Mouse (Mus musculus): Measurements from ENCODE around the gene Mylip. TPM values are rescaled to one million over a fixed set of nuclear protein-coding genes. Genes with fewer than 3 reads are reported as not detected.
A peak's percentile ranks its signal among the peaks of the same experiment; 100 is the strongest.

Mylip gene
- 6.3 and 6.9 TPM in 2 replicates for polyA plus RNA-seq (2016; fragmentation: Nextera tagmentation; extraction: Ambion mirVana)

DNA sequence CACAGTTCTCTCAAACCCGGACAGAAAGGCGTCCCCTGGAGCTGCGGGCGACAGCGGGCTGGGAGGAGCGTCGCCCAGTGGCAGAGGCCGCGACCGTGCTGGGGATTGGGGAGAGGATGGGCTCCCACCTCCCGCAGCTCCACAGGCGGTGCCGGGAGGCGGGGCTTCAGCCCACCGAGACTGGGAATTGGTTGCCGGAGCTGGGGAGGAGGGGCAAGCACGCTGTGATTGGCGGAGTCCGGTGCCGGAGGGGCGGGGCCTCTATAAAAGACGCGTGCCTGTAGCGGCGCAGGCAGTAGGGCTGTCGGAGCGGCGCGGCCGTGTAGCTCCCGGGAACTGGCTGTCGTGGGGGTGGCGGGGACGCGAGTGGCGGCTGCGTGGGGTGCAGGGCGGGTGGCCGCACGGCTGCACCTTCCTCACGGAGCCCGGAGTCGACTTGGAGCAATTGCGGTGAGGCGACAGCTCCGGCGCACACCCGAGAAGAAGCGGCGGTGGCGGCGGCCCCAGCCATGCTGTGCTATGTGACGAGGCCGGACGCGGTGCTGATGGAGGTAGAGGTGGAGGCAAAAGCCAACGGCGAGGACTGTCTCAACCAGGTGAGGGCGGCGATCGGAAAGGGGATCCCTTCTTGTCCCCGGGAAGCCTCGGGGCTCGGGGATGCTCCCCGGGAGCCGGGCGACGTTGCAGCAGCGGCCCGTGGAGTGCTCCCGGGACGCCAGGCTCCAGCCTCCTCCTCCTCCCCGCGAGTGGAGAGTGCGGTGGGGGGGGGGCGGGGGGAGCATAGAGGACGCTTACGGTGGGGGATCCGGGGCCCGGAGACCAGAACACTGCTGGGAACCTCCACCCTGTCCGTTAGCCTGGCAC is at the start of gene Mylip:
TSS of gene Mylip (plus strand) at position 295 of the 864 bp plus-strand sequence.
- WGBS = under 1% methylated on average over 76 of the region's 81 CpGs
- ATAC-seq (ENCODE audit: insufficient number of reproducible peaks, low FRiP score) = peak; percentile 97
- Histone ChIP-seq H3K27ac (ENCODE audit: poor library complexity, severe bottlenecking) (peak within 1 kb of the TSS; percentile 53), H3K27me3 (replicated peaks) (no peaks in the 10 kb centered on the region), H3K4me1 (replicated peaks) (peaks cover 42% of the 10 kb centered on the region), H3K4me3 (peak within 1 kb of the TSS; percentile 86), H3K9me3 (replicated peaks) (no peaks in the 10 kb centered on the region), H3K36me3 (no peaks in the 10 kb centered on the region), H3K4me2 (peak within 1 kb of the TSS; percentile 100), H3K9ac (peak within 1 kb of the TSS; percentile 81)

DNA sequence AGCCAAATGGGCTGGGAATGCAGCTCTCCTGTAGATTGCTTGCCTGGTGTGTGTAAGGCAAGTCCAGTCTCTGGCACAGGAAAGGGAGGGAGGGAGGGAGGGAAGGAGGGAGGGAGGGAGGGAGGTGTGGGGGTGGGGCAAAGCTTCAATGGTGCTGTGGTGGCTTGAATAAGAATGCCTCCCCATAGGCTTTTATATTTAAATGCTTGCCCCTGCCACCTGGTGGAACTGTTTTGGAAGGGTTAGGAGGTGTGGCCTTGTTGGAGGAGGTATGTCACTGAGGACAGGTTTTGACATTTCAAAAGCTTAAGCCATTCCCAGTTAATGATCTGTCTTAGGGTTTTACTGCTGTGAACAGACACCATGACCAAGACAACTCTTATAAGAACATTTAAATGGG is 47.6 kb upstream of the Mylip start:
- no peaks in the 10 kb centered on the region for H3K36me3 ChIP-seq
- no peaks in the 10 kb centered on the region for H3K4me1 ChIP-seq (replicated peaks)
- no peak overlapping the region for H3K4me2 ChIP-seq
- H3K27me3 ChIP-seq (replicated peaks) = no peaks in the 10 kb centered on the region
- ATAC-seq (ENCODE audit: insufficient number of reproducible peaks, low FRiP score) = no peak
- 0 out of 2 replicates have a peak, but pooled peaks cover 8% of the 10 kb centered on the region for H3K9me3 ChIP-seq (replicated peaks)
- H3K9ac ChIP-seq = no peak overlapping the region
- no peak overlapping the region for H3K4me3 ChIP-seq
- H3K27ac ChIP-seq (ENCODE audit: poor library complexity, severe bottlenecking) = no peak overlapping the region

DNA sequence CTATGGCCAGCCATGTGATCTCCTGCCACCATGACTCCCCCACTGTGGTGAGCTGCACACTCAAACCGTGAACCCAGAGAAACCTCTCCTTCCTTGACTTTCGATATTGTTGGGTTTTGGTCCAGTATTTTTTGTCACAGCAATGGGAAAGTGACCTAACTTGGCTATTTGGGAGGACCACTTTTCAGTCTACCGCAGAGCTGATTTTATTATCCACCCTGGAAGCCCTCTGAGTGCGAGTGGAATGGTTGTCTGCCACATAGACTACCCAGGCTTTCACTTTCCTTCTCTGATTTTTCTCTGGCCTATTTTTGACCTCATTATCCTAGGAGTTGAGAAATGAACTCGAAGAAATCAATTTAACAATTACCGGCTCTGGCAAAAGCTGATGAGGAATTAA is 46.0 kb upstream of the Mylip start:
- H3K27me3 ChIP-seq (replicated peaks) = no peaks in the 10 kb centered on the region
- 88% methylated on average over 6 of the region's 6 CpGs for WGBS

DNA sequence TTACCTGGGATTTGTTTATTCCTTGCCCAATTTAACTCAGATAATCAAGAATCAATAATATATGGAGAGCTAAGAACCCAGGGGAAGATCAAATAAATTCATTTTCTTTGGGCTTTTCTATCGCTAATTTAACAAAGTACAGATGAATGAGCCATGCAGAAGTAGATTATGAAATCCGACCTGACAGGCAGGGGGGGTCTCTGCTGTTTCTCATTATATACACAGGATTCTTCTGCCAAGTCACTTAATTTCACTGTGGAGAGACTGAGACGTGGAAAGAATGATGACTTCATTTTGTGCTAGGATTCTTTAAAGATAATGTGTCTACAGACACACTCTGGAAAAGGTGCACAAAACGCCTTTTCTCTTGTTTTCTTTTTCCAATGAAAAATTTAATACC is 45.6 kb upstream of the Mylip start:
- H3K4me1 ChIP-seq (replicated peaks) = no peaks in the 10 kb centered on the region
- H3K9me3 ChIP-seq (replicated peaks) = 0 out of 2 replicates have a peak, but pooled peaks cover 8% of the 10 kb centered on the region
- no peak overlapping the region for H3K9ac ChIP-seq
- H3K4me3 ChIP-seq = no peak overlapping the region
- no peak overlapping the region for H3K4me2 ChIP-seq
- H3K27me3 ChIP-seq (replicated peaks) = no peaks in the 10 kb centered on the region
- H3K36me3 ChIP-seq = no peaks in the 10 kb centered on the region
- no peak overlapping the region for H3K27ac ChIP-seq (ENCODE audit: poor library complexity, severe bottlenecking)
- 58% methylated on average over 4 of the region's 4 CpGs for WGBS
- no peak for ATAC-seq (ENCODE audit: insufficient number of reproducible peaks, low FRiP score)

More for the DNA sequence above, 46.0 kb upstream of the Mylip start:
- H3K9ac ChIP-seq = no peak overlapping the region
- H3K9me3 ChIP-seq (replicated peaks) = 0 out of 2 replicates have a peak, but pooled peaks cover 8% of the 10 kb centered on the region
- no peak overlapping the region for H3K4me2 ChIP-seq
- H3K36me3 ChIP-seq = no peaks in the 10 kb centered on the region
- no peak overlapping the region for H3K27ac ChIP-seq (ENCODE audit: poor library complexity, severe bottlenecking)
- no peak overlapping the region for H3K4me3 ChIP-seq
- no peak for ATAC-seq (ENCODE audit: insufficient number of reproducible peaks, low FRiP score)
- H3K4me1 ChIP-seq (replicated peaks) = no peaks in the 10 kb centered on the region

DNA sequence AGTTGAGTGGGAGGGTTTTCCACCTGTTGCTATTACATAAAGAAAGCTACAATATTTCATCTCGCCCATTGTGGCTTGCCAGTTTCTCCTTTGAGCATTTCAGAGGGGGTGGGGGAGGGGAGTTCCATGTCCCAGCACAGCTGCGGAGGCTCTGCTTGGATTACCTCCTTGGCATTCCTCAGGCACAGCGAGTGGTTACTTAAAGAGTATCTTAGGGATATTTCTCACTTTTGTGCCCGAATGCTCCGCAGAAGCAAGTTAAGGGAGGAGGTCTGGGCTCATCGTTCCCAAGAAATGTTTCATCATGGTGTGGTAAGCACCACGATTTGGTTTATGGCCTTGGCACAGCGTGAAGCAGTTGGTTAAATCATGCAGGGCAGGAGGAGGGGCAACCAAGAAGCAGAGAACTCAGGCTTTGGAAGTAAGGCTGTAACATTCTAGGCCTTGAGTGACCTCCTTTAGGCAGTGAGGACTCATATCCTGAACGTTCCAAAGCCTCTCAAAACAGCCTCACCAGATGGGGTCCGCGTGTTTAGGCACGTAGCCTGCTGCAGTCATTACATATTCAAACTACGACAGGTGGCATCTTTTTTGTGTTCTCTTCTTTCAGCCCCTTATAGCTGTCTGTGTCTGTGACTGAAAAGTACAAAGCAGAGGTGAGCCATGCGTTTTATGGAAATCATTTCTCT is 43.9 kb upstream of the Mylip start:
- WGBS = 38% methylated on average over 14 of the region's 14 CpGs
- Histone ChIP-seq H3K27me3 (replicated peaks) (no peaks in the 10 kb centered on the region), H3K4me2 (0 out of 2 replicates have a peak overlapping the region, but pooled peaks have one; percentile 10), H3K4me3 (no peak overlapping the region), H3K4me1 (replicated peaks) (no peaks in the 10 kb centered on the region), H3K27ac (ENCODE audit: poor library complexity, severe bottlenecking) (no peak overlapping the region), H3K9ac (no peak overlapping the region), H3K9me3 (replicated peaks) (0 out of 2 replicates have a peak, but pooled peaks cover 8% of the 10 kb centered on the region), H3K36me3 (no peaks in the 10 kb centered on the region)
- no peak for ATAC-seq (ENCODE audit: insufficient number of reproducible peaks, low FRiP score)

DNA sequence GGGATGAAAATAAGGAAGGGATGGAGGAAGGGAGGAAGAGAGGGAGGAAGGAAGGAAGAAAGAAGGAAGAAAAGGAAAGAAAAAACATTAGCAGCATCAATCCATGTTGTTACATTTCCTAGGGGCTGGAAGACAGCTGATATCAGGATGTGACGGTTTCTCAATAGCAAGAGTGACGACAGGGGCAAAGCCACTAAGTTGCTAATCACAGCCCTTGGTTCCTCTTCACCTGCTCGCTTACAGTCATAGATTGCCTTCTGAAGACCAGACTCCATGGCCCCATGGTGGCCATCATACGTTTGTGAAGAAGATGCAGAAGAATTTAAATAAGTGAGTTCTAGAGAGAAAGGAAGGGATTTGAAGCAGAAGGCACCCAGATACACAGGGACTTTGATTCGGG is 38.1 kb upstream of the Mylip start:
- ATAC-seq (ENCODE audit: insufficient number of reproducible peaks, low FRiP score) = no peak
- Histone ChIP-seq H3K9me3 (replicated peaks) (no peaks in the 10 kb centered on the region), H3K27ac (ENCODE audit: poor library complexity, severe bottlenecking) (no peak overlapping the region), H3K27me3 (replicated peaks) (no peaks in the 10 kb centered on the region), H3K4me2 (no peak overlapping the region), H3K4me1 (replicated peaks) (no peaks in the 10 kb centered on the region), H3K4me3 (no peak overlapping the region), H3K36me3 (no peaks in the 10 kb centered on the region), H3K9ac (no peak overlapping the region)
- WGBS = 57% methylated on average over 5 of the region's 5 CpGs

DNA sequence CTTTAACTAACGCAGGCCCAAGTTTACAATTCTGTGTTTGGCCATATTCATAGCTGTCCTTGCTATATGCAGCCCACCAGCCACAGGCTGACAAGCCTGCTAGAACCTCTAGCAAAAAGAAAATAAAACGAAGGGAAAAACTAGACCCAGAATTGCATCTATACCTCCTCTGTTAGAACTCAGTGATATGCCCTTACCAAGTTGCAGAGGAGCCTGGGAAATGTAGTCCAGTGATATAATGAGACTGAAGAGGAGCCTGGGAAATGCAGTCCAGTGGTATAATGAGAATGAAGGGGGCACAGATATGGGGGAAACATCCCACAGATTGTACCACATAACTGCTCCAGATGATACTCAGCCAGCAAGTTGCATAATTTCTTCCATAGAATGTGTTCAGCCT is 34.7 kb upstream of the Mylip start:
- H3K4me2 ChIP-seq = no peak overlapping the region
- no peaks in the 10 kb centered on the region for H3K9me3 ChIP-seq (replicated peaks)
- H3K27ac ChIP-seq (ENCODE audit: poor library complexity, severe bottlenecking) = no peak overlapping the region
- H3K27me3 ChIP-seq (replicated peaks) = no peaks in the 10 kb centered on the region
- no peak overlapping the region for H3K4me3 ChIP-seq
- H3K4me1 ChIP-seq (replicated peaks) = peaks cover 6% of the 10 kb centered on the region; the same call in 1 of the 2 replicates
- H3K36me3 ChIP-seq = no peaks in the 10 kb centered on the region
- H3K9ac ChIP-seq = no peak overlapping the region
- ATAC-seq (ENCODE audit: insufficient number of reproducible peaks, low FRiP score) = no peak
- WGBS = 74% methylated on average over 2 of the region's 2 CpGs

DNA sequence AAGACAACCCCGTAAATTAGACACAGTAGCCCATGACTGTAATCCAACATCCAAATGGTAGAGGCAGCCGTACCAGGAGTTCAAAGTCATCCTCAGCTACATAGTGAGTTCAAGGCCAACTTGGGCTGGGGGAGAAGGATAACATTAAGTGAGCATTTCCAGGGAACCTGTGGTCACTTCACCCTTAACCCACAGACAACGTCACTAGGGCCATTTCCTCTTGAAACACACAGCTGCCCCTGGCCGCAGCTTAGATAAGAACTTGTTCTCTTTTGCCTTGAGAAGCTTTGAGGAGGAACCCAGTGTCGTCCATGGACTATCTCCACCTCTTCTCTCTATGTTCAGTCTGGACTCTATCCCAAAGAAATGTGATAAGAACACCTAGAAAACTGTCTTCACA is 31.3 kb upstream of the Mylip start:
- H3K4me2 ChIP-seq = no peak overlapping the region
- H3K4me3 ChIP-seq = no peak overlapping the region
- WGBS = 61% methylated on average over 5 of the region's 5 CpGs
- peaks cover 6% of the 10 kb centered on the region; the same call in 1 of the 2 replicates for H3K4me1 ChIP-seq (replicated peaks)
- no peaks in the 10 kb centered on the region for H3K27me3 ChIP-seq (replicated peaks)
- H3K9ac ChIP-seq = no peak overlapping the region
- no peak overlapping the region for H3K27ac ChIP-seq (ENCODE audit: poor library complexity, severe bottlenecking)
- ATAC-seq (ENCODE audit: insufficient number of reproducible peaks, low FRiP score) = no peak
- no peaks in the 10 kb centered on the region for H3K36me3 ChIP-seq
- H3K9me3 ChIP-seq (replicated peaks) = no peaks in the 10 kb centered on the region

DNA sequence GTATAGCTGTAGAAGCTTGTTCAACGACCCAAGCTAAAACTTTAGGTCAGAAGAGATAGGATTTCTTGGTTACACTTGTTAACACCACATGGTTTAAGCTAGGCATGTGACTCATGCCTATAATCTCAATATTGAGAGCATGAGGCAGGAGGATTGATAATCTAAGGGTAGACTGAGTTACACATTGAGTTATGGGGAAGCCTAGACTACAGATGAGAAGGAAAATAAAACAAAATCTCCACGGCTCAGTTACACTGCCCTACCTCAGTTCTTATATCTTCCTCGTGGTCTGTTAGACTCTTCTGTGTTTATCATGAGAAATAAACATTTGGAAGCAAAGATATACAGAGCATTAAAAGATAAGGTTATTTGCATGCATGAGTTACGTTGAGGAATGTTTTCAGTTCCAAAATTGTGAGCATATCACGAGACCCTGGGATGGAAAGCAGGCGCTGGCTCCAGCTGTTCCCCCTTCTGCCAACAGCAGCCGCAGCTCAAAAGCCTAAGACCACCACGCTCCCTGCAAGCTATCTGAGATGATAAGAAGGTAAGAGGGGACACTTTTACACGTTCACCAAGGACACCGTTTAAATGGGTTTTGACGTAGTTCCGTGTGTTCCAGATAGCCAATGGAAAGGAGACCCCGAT is 30.7 kb upstream of the Mylip start:
- 28% methylated on average over 13 of the region's 13 CpGs for WGBS
- no peaks in the 10 kb centered on the region for H3K36me3 ChIP-seq
- H3K4me3 ChIP-seq = no peak overlapping the region
- H3K27me3 ChIP-seq (replicated peaks) = no peaks in the 10 kb centered on the region
- H3K4me2 ChIP-seq = no peak overlapping the region
- peaks cover 6% of the 10 kb centered on the region; the same call in 1 of the 2 replicates for H3K4me1 ChIP-seq (replicated peaks)
- no peaks in the 10 kb centered on the region for H3K9me3 ChIP-seq (replicated peaks)
- no peak for ATAC-seq (ENCODE audit: insufficient number of reproducible peaks, low FRiP score)
- H3K27ac ChIP-seq (ENCODE audit: poor library complexity, severe bottlenecking) = no peak overlapping the region
- no peak overlapping the region for H3K9ac ChIP-seq

DNA sequence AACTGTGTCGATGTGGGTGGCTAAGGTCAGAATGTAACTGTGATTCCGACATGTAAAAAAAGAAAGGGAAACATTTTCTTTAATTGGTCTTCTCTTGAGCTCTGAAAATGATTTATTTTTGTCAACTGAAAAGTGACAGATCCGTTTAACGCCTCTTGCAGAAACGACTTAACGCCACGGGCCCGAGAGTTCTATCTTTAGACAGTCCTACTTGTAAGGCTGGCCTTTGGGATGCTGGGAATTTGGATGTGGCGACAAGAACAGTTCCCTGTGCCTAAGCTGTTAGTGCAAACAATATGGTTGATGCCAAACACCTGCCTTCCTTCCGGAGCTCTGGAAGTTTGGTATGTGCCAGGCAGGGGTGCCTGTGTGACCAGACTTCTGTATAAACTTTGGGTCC is 23.8 kb upstream of the Mylip start:
- WGBS = 78% methylated on average over 10 of the region's 10 CpGs
- ATAC-seq (ENCODE audit: insufficient number of reproducible peaks, low FRiP score) = no peak

DNA sequence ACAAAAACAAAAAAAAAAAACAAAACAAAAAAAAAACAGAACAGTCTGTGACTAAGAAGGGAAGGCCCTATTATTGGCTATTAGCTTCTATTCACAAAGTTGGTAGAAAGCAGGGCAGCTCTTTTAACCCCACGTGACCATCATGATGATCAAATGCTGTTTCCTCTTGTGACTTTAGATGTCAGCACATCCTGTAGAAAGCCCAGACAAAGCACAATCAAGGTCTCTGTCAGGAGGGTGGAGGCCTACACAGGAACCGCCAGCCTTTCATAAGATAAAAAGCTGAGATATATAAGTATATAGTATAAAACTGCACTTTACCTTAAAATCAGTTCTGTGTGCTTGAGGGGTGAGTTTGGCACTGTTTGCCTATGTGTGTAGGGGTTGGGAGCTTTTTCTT is 17.9 kb upstream of the Mylip start:
- Histone ChIP-seq H3K27me3 (replicated peaks) (peaks cover 6% of the 10 kb centered on the region), H3K4me2 (no peak overlapping the region), H3K9ac (no peak overlapping the region), H3K9me3 (replicated peaks) (0 out of 2 replicates have a peak, but pooled peaks cover 4% of the 10 kb centered on the region), H3K4me3 (no peak overlapping the region), H3K36me3 (no peaks in the 10 kb centered on the region), H3K27ac (ENCODE audit: poor library complexity, severe bottlenecking) (no peak overlapping the region), H3K4me1 (replicated peaks) (no peaks in the 10 kb centered on the region)
- ATAC-seq (ENCODE audit: insufficient number of reproducible peaks, low FRiP score) = no peak
- WGBS = 45% methylated on average over 2 of the region's 2 CpGs

More for the DNA sequence above, 23.8 kb upstream of the Mylip start:
- H3K4me3 ChIP-seq = no peak overlapping the region
- H3K36me3 ChIP-seq = no peaks in the 10 kb centered on the region
- H3K9ac ChIP-seq = no peak overlapping the region
- H3K9me3 ChIP-seq (replicated peaks) = 0 out of 2 replicates have a peak, but pooled peaks cover 4% of the 10 kb centered on the region
- no peaks in the 10 kb centered on the region for H3K27me3 ChIP-seq (replicated peaks)
- H3K4me2 ChIP-seq = no peak overlapping the region
- H3K4me1 ChIP-seq (replicated peaks) = no peaks in the 10 kb centered on the region
- no peak overlapping the region for H3K27ac ChIP-seq (ENCODE audit: poor library complexity, severe bottlenecking)
